Mouse (Mus musculus): ENCODE measurements around the gene Tmem62. TPM values are rescaled to one million over a fixed set of nuclear protein-coding genes. Genes with fewer than 3 reads are reported as not detected.

The Tmem62 gene
- 4.2 and 5.6 TPM in 2 replicates for polyA plus RNA-seq (2014; fragmentation: Nextera tagmentation; extraction: Ambion mirVana)

GRCm38 (mm10) chr2:120976990-120977925, at the start of gene Tmem62:
Gene Tmem62, plus strand, starts transcription at chr2:120977017.
- ATAC-seq (ENCODE audit: insufficient number of reproducible peaks, insufficient read depth, low FRiP score, low read depth) = peak; percentile 78
- peak within 1 kb of the TSS; percentile 72 for H3K4me2 ChIP-seq (replicated peaks; ENCODE audit: low read depth, low read length)
- peak within 1 kb of the TSS; percentile 66 for H3K4me3 ChIP-seq (ENCODE audit: low read depth, low read length)
- peak within 1 kb of the TSS; percentile 37 for H3K9ac ChIP-seq (replicated peaks; ENCODE audit: low read depth, low read length)
- no peaks in the 10 kb centered on the region for H3K27me3 ChIP-seq (ENCODE audit: control insufficient read depth, insufficient read depth, low read length)
- no peaks in the 10 kb centered on the region for H3K36me3 ChIP-seq (ENCODE audit: control insufficient read depth, insufficient read depth, low read length)
- peak within 1 kb of the TSS; percentile 11; the same call in 1 of the 2 replicates for H3K27ac ChIP-seq (ENCODE audit: low read length)
- whole genome bisulfite sequencing = 1% methylated on average over 62 of the region's 71 CpGs
- H3K4me1 ChIP-seq (ENCODE audit: control insufficient read depth, insufficient read depth, low read length) = no peaks in the 10 kb centered on the region
- H3K9me3 ChIP-seq (ENCODE audit: control insufficient read depth, low read depth, low read length) = no peaks in the 10 kb centered on the region

- Histone ChIP-seq H3K36me3 (ENCODE audit: control insufficient read depth, insufficient read depth, low read length) (peaks cover 43% of the 10 kb centered on the region), H3K4me1 (ENCODE audit: control insufficient read depth, insufficient read depth, low read length) (no peaks in the 10 kb centered on the region), H3K9ac (replicated peaks; ENCODE audit: low read depth, low read length) (no peak overlapping the region), H3K9me3 (ENCODE audit: control insufficient read depth, low read depth, low read length) (no peaks in the 10 kb centered on the region), H3K4me3 (ENCODE audit: low read depth, low read length) (no peak overlapping the region), H3K27ac (ENCODE audit: low read length) (no peak overlapping the region), H3K4me2 (replicated peaks; ENCODE audit: low read depth, low read length) (no peak overlapping the region), H3K27me3 (ENCODE audit: control insufficient read depth, insufficient read depth, low read length) (no peaks in the 10 kb centered on the region)
- no peak for ATAC-seq (ENCODE audit: insufficient number of reproducible peaks, insufficient read depth, low FRiP score, low read depth)
- WGBS = 95% methylated on average over 3 of the region's 3 CpGs
These were observed 43.8 kb upstream of the Tmem62 start for GRCm38 (mm10) chr2:120933038-120933437.

- H3K27me3 ChIP-seq (ENCODE audit: control insufficient read depth, insufficient read depth, low read length) = no peaks in the 10 kb centered on the region
- H3K4me1 ChIP-seq (ENCODE audit: control insufficient read depth, insufficient read depth, low read length) = no peaks in the 10 kb centered on the region
- H3K9me3 ChIP-seq (ENCODE audit: control insufficient read depth, low read depth, low read length) = no peaks in the 10 kb centered on the region
- WGBS = 91% methylated on average over 5 of the region's 5 CpGs
- peaks cover 30% of the 10 kb centered on the region for H3K36me3 ChIP-seq (ENCODE audit: control insufficient read depth, insufficient read depth, low read length)
- H3K27ac ChIP-seq (ENCODE audit: low read length) = no peak overlapping the region
- ATAC-seq (ENCODE audit: insufficient number of reproducible peaks, insufficient read depth, low FRiP score, low read depth) = no peak
- H3K4me3 ChIP-seq (ENCODE audit: low read depth, low read length) = no peak overlapping the region
- H3K9ac ChIP-seq (replicated peaks; ENCODE audit: low read depth, low read length) = no peak overlapping the region
- no peak overlapping the region for H3K4me2 ChIP-seq (replicated peaks; ENCODE audit: low read depth, low read length)
These were observed 25.6 kb upstream of the Tmem62 start for GRCm38 (mm10) chr2:120951208-120951607.

- Histone ChIP-seq H3K9ac (replicated peaks; ENCODE audit: low read depth, low read length) (no peak overlapping the region), H3K36me3 (ENCODE audit: control insufficient read depth, insufficient read depth, low read length) (peaks cover 20% of the 10 kb centered on the region; the same call in 1 of the 2 replicates), H3K4me2 (replicated peaks; ENCODE audit: low read depth, low read length) (no peak overlapping the region), H3K4me1 (ENCODE audit: control insufficient read depth, insufficient read depth, low read length) (no peaks in the 10 kb centered on the region), H3K27ac (ENCODE audit: low read length) (no peak overlapping the region), H3K4me3 (ENCODE audit: low read depth, low read length) (no peak overlapping the region), H3K27me3 (ENCODE audit: control insufficient read depth, insufficient read depth, low read length) (no peaks in the 10 kb centered on the region), H3K9me3 (ENCODE audit: control insufficient read depth, low read depth, low read length) (no peaks in the 10 kb centered on the region)
- 36% methylated on average over 2 of the region's 2 CpGs for WGBS
- peak; percentile 37; the same call in 1 of the 2 replicates for ATAC-seq (ENCODE audit: insufficient number of reproducible peaks, insufficient read depth, low FRiP score, low read depth)
These were observed 24.5 kb upstream of the Tmem62 start for GRCm38 (mm10) chr2:120952176-120952938.

GRCm38 (mm10) chr2:120959363-120959762, 17.5 kb upstream of the Tmem62 start:
- Histone ChIP-seq H3K4me2 (replicated peaks; ENCODE audit: low read depth, low read length) (no peak overlapping the region), H3K27me3 (ENCODE audit: control insufficient read depth, insufficient read depth, low read length) (no peaks in the 10 kb centered on the region), H3K4me3 (ENCODE audit: low read depth, low read length) (no peak overlapping the region), H3K9ac (replicated peaks; ENCODE audit: low read depth, low read length) (no peak overlapping the region), H3K9me3 (ENCODE audit: control insufficient read depth, low read depth, low read length) (no peaks in the 10 kb centered on the region), H3K4me1 (ENCODE audit: control insufficient read depth, insufficient read depth, low read length) (no peaks in the 10 kb centered on the region), H3K27ac (ENCODE audit: low read length) (no peak overlapping the region), H3K36me3 (ENCODE audit: control insufficient read depth, insufficient read depth, low read length) (peaks cover 8% of the 10 kb centered on the region; the same call in 1 of the 2 replicates)
- no peak for ATAC-seq (ENCODE audit: insufficient number of reproducible peaks, insufficient read depth, low FRiP score, low read depth)
- WGBS = 92% methylated on average over 2 of the region's 2 CpGs

- Histone ChIP-seq H3K4me1 (ENCODE audit: control insufficient read depth, insufficient read depth, low read length) (no peaks in the 10 kb centered on the region), H3K27ac (ENCODE audit: low read length) (no peak overlapping the region), H3K4me3 (ENCODE audit: low read depth, low read length) (no peak overlapping the region), H3K9ac (replicated peaks; ENCODE audit: low read depth, low read length) (no peak overlapping the region), H3K36me3 (ENCODE audit: control insufficient read depth, insufficient read depth, low read length) (peaks cover 3% of the 10 kb centered on the region; the same call in 1 of the 2 replicates), H3K27me3 (ENCODE audit: control insufficient read depth, insufficient read depth, low read length) (no peaks in the 10 kb centered on the region), H3K9me3 (ENCODE audit: control insufficient read depth, low read depth, low read length) (no peaks in the 10 kb centered on the region), H3K4me2 (replicated peaks; ENCODE audit: low read depth, low read length) (no peak overlapping the region)
- ATAC-seq (ENCODE audit: insufficient number of reproducible peaks, insufficient read depth, low FRiP score, low read depth) = no peak
- WGBS = 82% methylated on average over 5 of the region's 5 CpGs
These were observed 17.0 kb upstream of the Tmem62 start for GRCm38 (mm10) chr2:120959827-120960226.

- H3K27me3 ChIP-seq (ENCODE audit: control insufficient read depth, insufficient read depth, low read length) = no peaks in the 10 kb centered on the region
- no peaks in the 10 kb centered on the region for H3K9me3 ChIP-seq (ENCODE audit: control insufficient read depth, low read depth, low read length)
- no peak overlapping the region for H3K4me2 ChIP-seq (replicated peaks; ENCODE audit: low read depth, low read length)
- no peak overlapping the region for H3K4me3 ChIP-seq (ENCODE audit: low read depth, low read length)
- ATAC-seq (ENCODE audit: insufficient number of reproducible peaks, insufficient read depth, low FRiP score, low read depth) = no peak
- H3K9ac ChIP-seq (replicated peaks; ENCODE audit: low read depth, low read length) = no peak overlapping the region
- no peaks in the 10 kb centered on the region for H3K4me1 ChIP-seq (ENCODE audit: control insufficient read depth, insufficient read depth, low read length)
- H3K27ac ChIP-seq (ENCODE audit: low read length) = no peak overlapping the region
- WGBS = 61% methylated on average over 1 of the region's 1 CpGs
- H3K36me3 ChIP-seq (ENCODE audit: control insufficient read depth, insufficient read depth, low read length) = no peaks in the 10 kb centered on the region; the same call in 1 of the 2 replicates
These were observed 16.6 kb upstream of the Tmem62 start for GRCm38 (mm10) chr2:120960261-120960660.

GRCm38 (mm10) chr2:120963110-120963509, 13.7 kb upstream of the Tmem62 start:
- Histone ChIP-seq H3K9ac (replicated peaks; ENCODE audit: low read depth, low read length) (no peak overlapping the region), H3K9me3 (ENCODE audit: control insufficient read depth, low read depth, low read length) (no peaks in the 10 kb centered on the region), H3K27ac (ENCODE audit: low read length) (no peak overlapping the region), H3K4me3 (ENCODE audit: low read depth, low read length) (no peak overlapping the region), H3K27me3 (ENCODE audit: control insufficient read depth, insufficient read depth, low read length) (no peaks in the 10 kb centered on the region), H3K4me2 (replicated peaks; ENCODE audit: low read depth, low read length) (no peak overlapping the region), H3K36me3 (ENCODE audit: control insufficient read depth, insufficient read depth, low read length) (no peaks in the 10 kb centered on the region), H3K4me1 (ENCODE audit: control insufficient read depth, insufficient read depth, low read length) (no peaks in the 10 kb centered on the region)
- 94% methylated on average over 7 of the region's 7 CpGs for WGBS
- ATAC-seq (ENCODE audit: insufficient number of reproducible peaks, insufficient read depth, low FRiP score, low read depth) = no peak
